Mouse (Mus musculus): ENCODE results near the gene Tbxas1.

The Tbxas1 gene

DNA sequence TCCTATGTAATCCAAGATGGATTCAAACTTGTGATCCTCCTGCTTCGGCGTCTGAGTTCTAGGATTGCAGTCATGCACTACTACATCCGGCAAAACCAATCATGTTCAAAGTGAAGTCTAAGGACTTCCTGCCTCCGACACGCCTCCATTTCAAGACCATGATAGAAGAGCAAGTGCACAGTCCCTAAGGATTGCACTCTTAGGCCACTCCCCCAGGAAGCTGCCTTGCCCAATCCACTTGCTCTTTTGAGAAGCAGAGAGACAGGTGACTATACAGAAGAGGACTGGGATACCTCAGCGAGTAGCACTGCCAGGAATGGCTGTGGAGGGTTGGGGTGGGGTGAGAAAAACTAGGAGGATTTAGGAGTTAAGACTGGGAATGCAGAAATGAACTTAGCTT lies 14.0 kb downstream of the Tbxas1 start:
- in situ Hi-C loops (cut with MboI, MseI) = no loop called here

DNA sequence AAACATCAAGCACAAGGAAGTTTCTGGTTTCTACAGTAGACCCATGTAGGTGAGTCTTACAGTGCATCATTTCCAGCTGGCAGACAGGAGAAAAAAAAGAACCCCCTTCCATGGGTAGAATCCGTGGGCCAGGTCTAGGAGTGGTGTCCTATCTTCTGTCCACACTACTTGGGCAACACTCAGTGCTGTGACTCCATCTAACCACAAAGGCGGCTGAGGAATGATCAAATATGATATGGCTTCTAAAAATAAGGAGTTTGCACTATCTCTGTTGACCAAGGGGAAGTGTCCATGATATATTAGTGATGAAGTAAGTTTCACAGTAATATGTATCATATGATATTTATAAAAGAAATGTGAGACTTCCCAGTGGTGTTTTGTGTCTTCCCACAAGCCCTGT lies 16.8 kb downstream of the Tbxas1 start:
- in situ Hi-C loops (cut with MboI, MseI) = loop anchor here in 1 of 2 experiments (5.0 kb wide), 2 partner anchors 75 to 160 kb away; no protein-coding TSS in a partner anchor

DNA sequence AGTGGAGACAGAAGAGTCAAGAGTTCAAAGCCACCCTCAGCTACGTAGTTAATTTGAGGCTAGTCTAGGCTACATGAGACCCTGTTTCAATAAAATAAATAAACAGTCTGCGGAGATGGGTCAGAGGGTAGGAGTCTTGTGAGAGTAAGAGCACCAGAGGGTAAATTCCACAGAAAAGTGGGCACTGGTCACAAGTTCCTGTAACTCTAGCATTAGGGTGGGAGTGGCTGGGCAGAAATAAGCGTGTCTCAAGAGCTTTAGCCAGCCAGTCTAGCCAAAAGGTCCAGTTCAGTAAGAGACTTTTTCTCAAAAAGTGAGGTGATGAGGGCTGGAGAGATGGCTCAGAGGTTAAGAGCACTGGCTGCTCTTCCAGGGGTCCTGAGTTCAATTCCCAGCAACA lies 18.4 kb downstream of the Tbxas1 start:
- in situ Hi-C loops (cut with MboI, MseI) = loop anchor here in 1 of 2 experiments (5.0 kb wide), 2 partner anchors 76 to 161 kb away; no protein-coding TSS in a partner anchor

DNA sequence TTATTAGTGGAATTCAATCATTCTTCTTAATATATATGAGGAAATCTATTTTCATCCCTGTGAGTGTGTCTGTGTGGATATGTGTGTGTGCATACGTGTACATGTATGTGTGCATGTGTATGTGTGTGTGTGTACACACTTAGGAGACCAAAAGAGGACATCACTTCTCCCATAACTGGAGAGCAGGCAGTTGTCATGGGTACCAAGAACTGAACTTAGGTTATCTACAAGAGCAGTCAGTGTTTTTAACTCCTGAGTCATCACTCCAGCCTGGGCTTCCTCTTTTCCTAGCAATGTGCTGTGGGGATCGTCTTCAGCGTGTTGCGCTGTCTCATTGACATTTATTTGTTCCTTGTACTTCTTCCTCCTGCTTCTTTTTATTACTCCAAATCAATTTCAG lies 24.9 kb downstream of the Tbxas1 start:
- in situ Hi-C loops (cut with MboI, MseI) = loop anchor here (25.0 kb wide), 1 partner anchor 238 kb away; the partner anchor contains the start of gene Clec2l (in 2 of the 2)

DNA sequence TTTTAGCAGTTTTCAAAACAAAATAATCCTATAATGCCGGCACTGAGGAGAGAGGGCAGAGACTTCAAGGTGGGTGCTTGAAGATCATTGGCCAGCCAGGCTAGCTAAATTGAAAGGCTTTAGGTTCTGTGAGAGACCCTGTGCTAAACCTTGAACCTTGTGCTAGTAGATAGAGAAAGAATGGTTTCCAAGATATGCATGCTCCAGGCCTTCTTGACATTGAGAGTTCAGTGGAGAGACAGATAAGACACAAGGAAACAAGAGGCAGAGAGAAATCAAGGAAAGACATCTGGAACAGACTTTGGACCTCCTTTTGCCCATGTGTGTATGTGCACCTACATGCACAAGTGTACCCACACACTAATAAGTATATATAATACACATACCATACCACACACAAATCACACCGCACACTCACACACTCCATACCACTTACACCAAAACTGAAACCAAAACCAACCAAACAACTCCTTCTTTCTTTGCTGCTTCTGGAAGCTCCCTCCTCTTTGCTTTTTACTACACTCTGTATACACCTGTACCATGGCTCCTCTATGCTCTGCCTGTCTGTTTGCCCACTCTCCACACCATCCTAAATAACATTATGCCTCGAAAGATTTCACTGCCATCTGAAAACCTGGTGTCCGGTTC lies 25.4 kb downstream of the Tbxas1 start:
- in situ Hi-C loops (cut with MboI, MseI) = loop anchor here (25.0 kb wide), 1 partner anchor 238 kb away; the partner anchor contains the start of gene Clec2l (in 2 of the 2)

DNA sequence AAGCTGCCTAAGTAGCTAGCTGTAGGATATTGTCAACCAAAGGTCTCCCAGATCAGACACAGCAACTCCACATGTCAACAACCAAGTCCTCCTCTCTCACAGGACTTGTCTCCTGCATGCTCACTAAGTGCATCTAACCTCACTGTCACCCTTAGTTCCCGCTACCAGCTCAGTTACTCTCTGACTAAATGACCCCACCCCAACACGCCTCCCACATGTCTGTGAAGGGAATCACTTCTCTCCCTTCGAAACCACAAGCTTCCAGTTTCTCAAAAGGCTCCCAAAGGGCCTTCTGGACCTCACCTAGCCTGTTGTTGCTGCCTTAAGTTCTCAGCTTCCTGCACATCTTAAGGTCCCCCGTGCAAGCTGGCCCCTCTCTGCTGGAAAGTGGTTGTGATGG lies 25.9 kb downstream of the Tbxas1 start:
- in situ Hi-C loops (cut with MboI, MseI) = loop anchor here (25.0 kb wide), 1 partner anchor 239 kb away; the partner anchor contains the start of gene Clec2l (in 2 of the 2)

DNA sequence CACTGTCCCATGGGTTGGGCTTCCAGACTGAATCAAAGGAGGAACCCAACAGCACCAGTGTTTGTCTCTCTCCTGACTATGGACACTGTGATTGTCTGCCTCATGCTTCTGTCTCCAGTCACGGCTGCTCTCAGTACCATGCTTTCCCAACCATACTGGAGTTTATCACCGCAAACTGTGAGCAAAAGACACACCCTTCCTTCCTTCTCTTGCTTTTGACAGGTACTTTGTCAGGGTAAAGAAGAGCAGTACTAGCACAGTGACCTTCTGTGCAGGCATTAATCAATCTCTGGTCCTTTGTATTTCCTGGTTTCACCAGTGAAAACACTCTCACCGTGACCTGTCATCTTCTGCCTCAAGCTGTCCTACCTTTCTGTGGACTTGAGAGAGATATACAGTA lies 26.4 kb downstream of the Tbxas1 start:
- in situ Hi-C loops (cut with MboI, MseI) = loop anchor here (25.0 kb wide), 1 partner anchor 239 kb away; the partner anchor contains the start of gene Clec2l (in 2 of the 2)

DNA sequence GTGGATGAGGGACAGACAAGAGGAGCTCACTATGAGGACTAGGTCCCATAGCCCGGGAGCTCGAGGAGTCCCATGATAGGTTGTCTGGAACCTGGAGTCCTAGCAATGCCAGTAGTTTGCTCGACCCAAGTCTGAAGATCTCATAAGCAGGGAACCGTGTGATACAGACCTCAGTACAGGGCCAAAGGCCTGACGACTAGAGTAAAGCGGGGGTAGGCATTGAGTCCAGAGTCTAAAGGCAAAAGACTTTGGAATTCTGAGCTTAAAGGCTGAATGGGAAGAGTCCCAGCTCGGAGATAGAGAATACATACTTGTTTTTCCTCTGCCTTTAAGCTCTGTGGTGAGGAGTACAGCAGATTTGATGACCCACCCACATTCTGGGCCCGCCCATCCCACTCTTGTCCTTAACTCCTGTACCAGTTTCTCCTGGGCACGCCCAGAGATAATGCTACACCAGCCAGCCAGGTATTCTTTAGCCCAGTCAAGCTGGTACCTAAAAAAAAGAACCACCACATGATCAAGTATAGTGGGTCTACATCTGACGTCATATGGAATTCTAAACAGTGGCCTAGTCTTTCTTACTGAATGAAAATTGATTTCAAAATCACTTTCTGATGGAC lies 27.7 kb downstream of the Tbxas1 start:
- in situ Hi-C loops (cut with MboI, MseI) = loop anchor here (25.0 kb wide), 1 partner anchor 241 kb away; the partner anchor contains the start of gene Clec2l (in 2 of the 2)

DNA sequence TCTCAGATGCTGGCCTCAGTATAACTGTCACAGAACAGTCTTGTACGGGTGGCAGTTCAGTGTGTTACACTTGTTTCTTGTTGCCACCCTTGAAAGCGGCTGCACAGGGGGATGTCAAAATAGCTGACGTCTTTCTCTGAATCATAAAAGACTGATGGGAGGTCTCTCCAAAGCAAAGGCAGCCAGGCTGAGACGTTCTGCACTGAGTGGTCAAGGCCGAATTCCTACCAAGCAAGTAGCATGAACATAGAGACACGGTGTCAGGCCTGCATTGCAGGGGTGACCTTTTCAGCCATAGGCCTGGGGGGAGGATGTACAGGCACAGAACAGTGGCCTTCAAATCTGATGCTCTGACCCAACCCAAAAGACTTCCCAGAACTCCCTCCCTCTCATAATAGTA lies 30.8 kb downstream of the Tbxas1 start:
- in situ Hi-C loops (cut with MboI, MseI) = loop anchor here (5.0 to 25.0 kb wide), 2 partner anchors 39 to 244 kb away; partner anchors contain the start of gene Clec2l (in 2 of the 2)

DNA sequence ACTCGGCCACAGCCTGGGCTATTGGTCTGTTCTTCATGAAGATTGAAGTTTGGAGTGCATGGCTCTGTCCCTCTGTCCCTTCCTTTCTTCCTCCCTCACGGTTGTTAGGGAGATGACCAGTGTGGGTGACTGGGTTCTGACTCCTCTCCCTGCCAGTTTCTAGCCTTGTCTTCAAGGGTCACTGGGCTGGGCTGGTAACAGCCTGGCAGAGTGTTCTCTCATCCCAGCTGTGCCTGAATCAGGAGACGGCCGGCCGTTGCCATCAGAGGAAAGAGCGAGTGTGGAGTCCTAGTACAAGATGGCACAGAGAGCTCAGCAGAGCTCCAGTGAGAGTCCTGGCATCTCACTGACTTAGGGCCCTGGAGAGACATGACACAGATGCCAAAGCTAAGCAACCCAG lies 33.2 kb downstream of the Tbxas1 start:
- in situ Hi-C loops (cut with MboI, MseI) = loop anchor here (5.0 to 25.0 kb wide), 2 partner anchors 41 to 246 kb away; partner anchors contain the start of gene Clec2l (in 2 of the 2)

DNA sequence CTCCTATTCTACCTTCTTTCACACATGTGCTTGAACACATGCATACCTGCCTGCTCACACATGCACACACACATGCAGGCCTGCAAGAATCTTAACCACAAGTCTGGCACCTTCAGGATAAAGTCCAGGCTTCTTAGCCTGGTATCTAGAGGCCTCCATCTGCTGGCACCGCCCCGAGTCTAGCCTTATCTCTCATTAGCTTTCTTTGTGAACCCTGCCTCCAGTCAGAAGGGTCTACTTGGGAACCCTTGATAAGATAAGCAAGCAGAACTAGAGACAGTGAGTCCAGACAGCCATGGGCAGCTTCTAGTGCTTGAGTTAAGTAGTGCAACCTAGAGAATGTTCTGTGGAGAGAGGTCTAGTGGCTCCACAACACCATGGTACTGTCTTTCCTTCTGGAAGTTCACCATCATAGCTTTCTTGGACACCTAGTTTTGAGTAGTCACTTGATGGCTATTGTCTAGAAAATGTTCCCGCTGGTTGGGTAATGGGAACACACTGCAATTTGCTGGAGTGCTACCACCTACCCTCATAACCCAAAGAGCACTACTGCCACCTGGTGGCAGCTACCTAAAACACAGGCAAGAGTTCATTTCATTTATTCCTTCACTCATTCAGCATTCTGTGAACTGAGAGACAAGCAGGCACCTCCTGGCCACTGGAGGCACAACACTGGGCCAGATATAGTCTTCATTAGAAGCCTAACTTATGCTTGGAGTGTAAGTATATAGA lies 35.8 kb downstream of the Tbxas1 start:
- in situ Hi-C loops (cut with MboI, MseI) = loop anchor here (5.0 to 25.0 kb wide), 2 partner anchors 169 to 249 kb away; partner anchors contain the start of gene Clec2l (in 2 of the 2)

DNA sequence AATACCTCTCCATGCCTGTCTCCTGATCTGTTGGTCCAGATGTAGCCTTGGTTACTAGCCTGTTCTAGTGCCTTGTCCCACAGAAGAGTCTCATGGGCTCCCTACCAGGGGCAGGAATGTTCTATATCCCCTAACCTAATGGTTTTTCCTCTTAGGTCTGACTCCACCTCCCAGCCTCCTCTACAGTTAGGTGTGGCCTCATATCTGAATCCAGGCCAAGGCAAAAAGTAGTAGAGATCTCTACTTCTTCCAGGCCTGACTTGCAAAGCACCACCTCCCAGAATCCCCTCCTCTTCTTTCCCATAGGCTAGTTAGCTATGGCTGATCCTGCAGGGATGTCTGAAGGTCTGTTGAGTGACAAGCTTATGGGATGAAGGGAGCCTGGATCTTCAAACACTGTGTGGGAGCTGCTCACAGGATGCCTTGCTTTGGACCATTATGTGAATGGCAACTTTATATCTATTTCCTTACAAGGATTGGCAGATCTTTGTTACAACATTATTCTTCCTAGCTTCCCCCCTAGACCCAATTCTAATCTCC lies 37.0 kb downstream of the Tbxas1 start:
- in situ Hi-C loops (cut with MboI, MseI) = loop anchor here (5.0 to 25.0 kb wide), 2 partner anchors 170 to 250 kb away; partner anchors contain the start of gene Clec2l (in 2 of the 2)

DNA sequence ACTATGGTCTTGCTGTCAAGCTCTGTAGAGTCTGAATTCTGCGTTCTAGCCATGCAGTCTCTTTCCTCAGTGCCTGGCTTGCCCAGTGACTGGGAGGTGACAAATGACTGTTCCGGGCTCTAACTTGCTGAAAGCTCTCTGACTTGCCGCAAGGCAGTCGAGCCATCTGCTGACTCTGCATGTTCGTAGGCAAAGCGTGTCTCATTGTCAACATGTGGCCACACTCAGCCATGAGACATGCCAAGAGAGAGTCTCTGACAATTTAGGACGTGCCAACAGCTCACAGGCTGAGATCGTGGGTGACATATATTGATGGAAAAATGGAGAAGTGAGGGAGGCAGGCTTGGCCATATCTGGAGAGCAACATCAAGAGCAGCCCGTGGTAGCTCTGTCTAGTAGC lies 37.6 kb downstream of the Tbxas1 start:
- in situ Hi-C loops (cut with MboI, MseI) = loop anchor here (5.0 to 25.0 kb wide), 2 partner anchors 171 to 251 kb away; partner anchors contain the start of gene Clec2l (in 2 of the 2)

DNA sequence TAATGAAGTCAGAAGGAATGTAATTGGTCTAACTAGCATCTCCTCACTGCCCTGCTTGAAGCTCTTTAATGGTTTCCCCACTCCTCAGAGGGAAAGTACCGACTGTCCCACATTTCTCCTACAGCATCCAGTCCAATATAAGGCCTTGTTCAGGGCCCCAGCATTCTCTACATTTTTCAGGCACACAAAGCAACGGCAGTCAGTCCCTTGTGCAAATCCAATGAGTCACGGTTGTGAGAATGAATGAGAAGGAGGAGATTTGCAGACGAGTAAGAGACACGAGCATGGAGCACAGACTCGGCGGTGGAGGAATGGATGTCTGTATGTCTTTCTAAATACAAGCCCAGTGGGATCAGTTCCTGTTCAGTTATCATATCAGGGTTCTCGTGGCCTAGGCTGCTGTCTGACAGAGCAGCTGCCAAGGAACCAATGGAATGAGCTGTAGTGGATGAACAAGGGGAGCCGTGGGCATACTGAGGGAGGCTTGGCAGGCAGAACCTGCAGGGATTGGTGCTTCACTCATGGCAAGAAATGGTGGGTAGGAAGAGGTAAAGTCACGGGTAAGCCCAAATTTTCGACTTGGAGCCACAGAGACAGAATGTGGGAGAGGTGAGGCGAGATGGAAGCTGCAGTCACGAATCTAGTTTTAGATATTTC lies 38.3 kb downstream of the Tbxas1 start:
- in situ Hi-C loops (cut with MboI, MseI) = loop anchor here (5.0 to 25.0 kb wide), 2 partner anchors 171 to 251 kb away; partner anchors contain the start of gene Clec2l (in 2 of the 2)

DNA sequence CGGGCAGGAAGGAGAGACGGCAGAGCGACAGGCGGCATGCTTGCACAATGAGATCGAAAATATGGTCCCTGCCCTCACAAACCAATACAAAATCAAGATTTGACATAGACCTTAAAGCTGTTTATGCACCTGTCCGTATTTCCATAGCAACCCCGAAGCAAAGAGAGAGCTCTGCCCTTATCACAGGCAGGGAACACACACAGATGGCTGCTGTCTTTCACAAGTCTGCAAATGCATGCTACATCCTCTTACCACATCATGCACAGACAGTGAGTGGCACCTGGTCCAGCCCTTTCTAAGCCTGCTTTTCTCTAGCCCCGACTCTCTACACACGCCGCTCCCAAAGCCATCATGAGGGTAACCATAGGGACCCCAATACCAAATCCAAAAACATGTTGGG lies 39.0 kb downstream of the Tbxas1 start:
- in situ Hi-C loops (cut with MboI, MseI) = loop anchor here (5.0 to 25.0 kb wide), 2 partner anchors 172 to 252 kb away; partner anchors contain the start of gene Clec2l (in 2 of the 2)

DNA sequence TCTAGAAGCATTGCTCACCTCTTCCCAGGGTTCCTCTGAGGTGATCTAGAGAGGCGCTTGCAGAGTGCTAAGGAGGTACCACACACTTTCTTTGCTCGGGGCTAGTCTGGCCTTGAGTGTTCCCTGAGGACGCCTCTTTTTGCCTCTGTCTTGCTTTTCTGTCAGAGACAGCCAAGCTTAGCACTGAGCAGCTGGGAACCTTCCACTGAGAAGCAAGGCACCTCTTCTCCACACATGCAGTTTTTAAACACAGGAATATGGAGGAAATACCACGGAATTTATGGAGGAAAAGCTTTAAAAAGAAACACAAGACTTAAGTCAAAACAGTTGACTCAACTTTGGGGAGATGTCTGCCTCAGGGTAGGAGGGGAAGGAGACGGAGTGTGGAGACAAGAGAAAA lies 40.6 kb downstream of the Tbxas1 start:
- in situ Hi-C loops (cut with MboI, MseI) = loop anchor here (25.0 kb wide), 1 partner anchor 253 kb away; the partner anchor contains the start of gene Clec2l (in 2 of the 2)

DNA sequence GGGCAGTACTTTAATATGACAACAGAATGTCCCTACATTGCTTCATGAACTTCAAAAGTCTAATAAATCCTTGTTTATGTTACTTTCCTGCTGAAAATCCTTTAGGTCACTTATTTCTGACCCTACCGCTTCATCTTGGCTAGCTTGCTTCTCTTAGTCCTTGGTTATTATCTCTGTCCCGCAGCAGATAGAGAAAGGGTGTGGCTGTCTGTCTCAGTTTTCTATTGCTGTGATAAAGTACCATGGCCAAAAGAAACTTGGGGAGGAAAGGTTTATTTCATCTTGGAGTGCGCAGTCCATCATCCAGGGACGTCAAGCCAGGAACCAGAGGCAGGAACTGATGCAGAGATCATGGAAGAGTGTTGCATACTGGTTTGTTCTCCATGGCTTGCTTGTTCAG lies 41.4 kb downstream of the Tbxas1 start:
- in situ Hi-C loops (cut with MboI, MseI) = loop anchor here (25.0 kb wide), 1 partner anchor 254 kb away; the partner anchor contains the start of gene Clec2l (in 2 of the 2)

DNA sequence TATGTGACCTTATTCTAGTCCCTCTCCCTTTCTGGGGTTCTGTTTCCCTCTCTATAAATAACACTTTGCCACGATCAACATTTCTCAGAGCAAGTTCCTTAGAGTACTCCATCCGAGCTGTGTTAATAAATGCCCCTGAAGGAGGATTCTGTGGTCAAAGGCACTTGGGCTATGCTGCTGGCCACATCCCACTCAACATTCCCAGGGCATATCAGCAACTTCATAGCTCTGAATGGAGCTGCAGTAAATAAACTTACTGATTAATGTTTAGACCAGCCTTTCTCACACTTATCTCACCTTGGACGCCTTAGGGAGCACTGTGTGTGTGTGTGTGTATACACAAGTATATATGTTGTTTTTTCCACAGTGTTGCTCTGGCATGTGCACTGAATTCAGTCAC lies 42.2 kb downstream of the Tbxas1 start:
- in situ Hi-C loops (cut with MboI, MseI) = loop anchor here (25.0 kb wide), 1 partner anchor 255 kb away; the partner anchor contains the start of gene Clec2l (in 2 of the 2)

DNA sequence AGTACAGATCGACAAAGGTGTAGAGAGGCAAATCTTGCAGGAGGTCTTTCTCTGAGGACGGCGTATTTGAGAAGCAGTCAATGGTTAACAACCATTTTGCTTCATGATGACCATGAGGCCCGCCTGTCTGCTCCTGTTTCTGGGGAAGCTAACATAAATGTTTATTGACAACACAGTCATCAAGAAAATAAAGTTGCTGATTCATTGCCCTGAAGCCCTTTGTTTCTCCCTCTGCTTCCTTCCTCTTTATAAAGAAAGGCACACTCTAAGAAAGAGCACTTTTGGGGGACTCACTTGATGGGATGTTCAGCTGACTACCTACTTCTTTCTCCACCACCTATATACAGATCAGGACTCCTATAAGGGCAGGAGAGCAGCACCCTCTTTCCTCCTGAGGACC lies 43.5 kb downstream of the Tbxas1 start:
- in situ Hi-C loops (cut with MboI, MseI) = loop anchor here (25.0 kb wide), 1 partner anchor 256 kb away; the partner anchor contains the start of gene Clec2l (in 2 of the 2)

DNA sequence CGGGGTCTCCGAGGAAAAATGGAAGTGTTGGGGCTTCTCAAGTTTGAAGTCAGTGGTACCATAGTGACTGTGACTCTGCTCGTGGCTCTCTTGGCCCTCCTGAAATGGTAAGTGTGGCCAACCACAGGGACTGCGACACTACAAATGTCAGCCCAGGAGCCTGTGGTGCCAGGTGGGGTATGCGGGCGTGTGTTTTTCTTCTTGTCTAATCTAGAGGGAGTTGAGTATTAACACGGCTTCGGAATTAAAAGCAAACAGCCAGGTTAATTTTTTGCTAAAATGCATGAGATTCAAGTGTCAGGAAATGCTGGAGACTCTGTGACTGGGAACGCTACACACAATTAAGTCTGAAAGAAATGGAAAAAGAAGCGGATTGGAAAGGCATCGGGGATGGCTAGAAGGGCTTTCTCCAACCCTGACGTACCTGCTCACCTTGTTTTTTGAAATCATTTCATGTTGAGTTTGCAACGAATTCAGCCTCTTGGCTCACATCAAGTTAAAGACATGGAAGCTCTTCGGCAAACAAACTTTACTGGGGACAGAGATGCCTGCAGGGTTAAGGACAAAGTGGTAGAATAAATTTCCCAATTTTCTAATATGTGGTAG lies 44.0 kb downstream of the Tbxas1 start:
- in situ Hi-C loops (cut with MboI, MseI) = loop anchor here (25.0 kb wide), 1 partner anchor 257 kb away; the partner anchor contains the start of gene Clec2l (in 2 of the 2)
